Mouse (Mus musculus) forebrain, embryonic 12.5 days (tissue): ENCODE data around the gene Smim5. TPM values are rescaled to one million over a fixed set of nuclear protein-coding genes. Genes with fewer than 3 reads are reported as not detected.

Source experiments
- ATAC-seq: fragments of 200-750 bp; cut with Nextera tagmentation; 2 replicates; pipeline ENCODE4 v1.8.0; 2017; ENCODE audit warnings: moderate TSS enrichment; ENCODE audit not compliant: low FRiP score
- H3K27ac ChIP-seq: fragments of 300-500 bp; sonication (generic); 2 replicates; pipeline ENCODE4 v1.5.1; 2016; ENCODE audit warnings: mild to moderate bottlenecking
- H3K27me3 ChIP-seq: fragments of 300-500 bp; sonication (generic); 2 replicates; pipeline ENCODE4 v1.6.1; 2016; ENCODE audit warnings: mild to moderate bottlenecking
- H3K36me3 ChIP-seq: fragments of 300-500 bp; sonication (generic); replicated peaks from 2 replicates; pipeline ENCODE4 v1.6.1; 2016; ENCODE audit warnings: mild to moderate bottlenecking
- H3K4me1 ChIP-seq: fragments of 300-500 bp; sonication (generic); 2 replicates; pipeline ENCODE4 v1.6.1; 2016
- H3K4me2 ChIP-seq: fragments of 300-500 bp; sonication (generic); 2 replicates; pipeline ENCODE4 v1.6.1; 2016; ENCODE audit warnings: mild to moderate bottlenecking, moderate library complexity
- H3K4me3 ChIP-seq: fragments of 300-500 bp; sonication (generic); replicated peaks from 2 replicates; pipeline ENCODE4 v1.5.1; 2016; ENCODE audit warnings: mild to moderate bottlenecking
- H3K9ac ChIP-seq: fragments of 300-500 bp; sonication (generic); 2 replicates; pipeline ENCODE4 v1.6.1; 2016; ENCODE audit warnings: mild to moderate bottlenecking
- H3K9me3 ChIP-seq: fragments of 300-500 bp; sonication (generic); 2 replicates; pipeline ENCODE4 v1.6.1; 2016
- WGBS: fragments of 180-500 bp; shearing (Covaris S2); methylation state at CpG from one replicate; pipeline ENCODE4 v1.1.7; 2016; 5-methylcytosine and 5-hydroxymethylcytosine counted together
- polyA plus RNA-seq: library from polyadenylated mRNA; unstranded; fragments of >200 nt; fragmentation: Nextera tagmentation; extraction: Ambion mirVana; gene quantifications from 2 replicates; pipeline ENCODE4 v1.2.1, GENCODE M21; 2016

The Smim5 gene
- polyA plus RNA-seq, 1 experiment from 2014 or later = 1.3 TPM

GRCm38 (mm10) chr11:115878071-115878470 lies 21.7 kb upstream of the Smim5 start:
- no peak for ATAC-seq

GRCm38 (mm10) chr11:115881002-115881401 lies 18.8 kb upstream of the Smim5 start:
- WGBS = 24% methylated on average over 5 of the region's 5 CpGs
- Histone ChIP-seq H3K4me1 (no peaks in the 10 kb centered on the region), H3K27ac (no peak overlapping the region), H3K9me3 (no peaks in the 10 kb centered on the region), H3K36me3 (no peaks in the 10 kb centered on the region), H3K9ac (no peak overlapping the region), H3K4me2 (no peak overlapping the region), H3K4me3 (no peak overlapping the region), H3K27me3 (peaks cover 17% of the 10 kb centered on the region)
- ATAC-seq = no peak

More at GRCm38 (mm10) chr11:115878071-115878470, 21.7 kb upstream of the Smim5 start:
- Histone ChIP-seq H3K4me3 (no peak overlapping the region), H3K4me2 (no peak overlapping the region), H3K9ac (no peak overlapping the region), H3K27me3 (peaks cover 11% of the 10 kb centered on the region), H3K4me1 (no peaks in the 10 kb centered on the region), H3K36me3 (no peaks in the 10 kb centered on the region), H3K9me3 (no peaks in the 10 kb centered on the region), H3K27ac (no peak overlapping the region)
- WGBS = 81% methylated on average over 8 of the region's 8 CpGs

GRCm38 (mm10) chr11:115883251-115883650 lies 16.5 kb upstream of the Smim5 start:
- WGBS = 36% methylated on average over 17 of the region's 17 CpGs
- H3K4me3 ChIP-seq = no peak overlapping the region

GRCm38 (mm10) chr11:115884361-115884760 lies 15.4 kb upstream of the Smim5 start:
- 89% methylated on average over 3 of the region's 3 CpGs for WGBS
- H3K4me3 ChIP-seq = no peak overlapping the region
- H3K9me3 ChIP-seq = no peaks in the 10 kb centered on the region

More at GRCm38 (mm10) chr11:115883251-115883650, 16.5 kb upstream of the Smim5 start:
- no peak for ATAC-seq
- H3K36me3 ChIP-seq = no peaks in the 10 kb centered on the region
- H3K27me3 ChIP-seq = peaks cover 17% of the 10 kb centered on the region
- H3K27ac ChIP-seq = no peak overlapping the region
- no peaks in the 10 kb centered on the region for H3K9me3 ChIP-seq
- H3K4me2 ChIP-seq = no peak overlapping the region
- no peak overlapping the region for H3K9ac ChIP-seq
- no peaks in the 10 kb centered on the region for H3K4me1 ChIP-seq

GRCm38 (mm10) chr11:115885281-115885680 lies 14.5 kb upstream of the Smim5 start:
- Histone ChIP-seq H3K36me3 (no peaks in the 10 kb centered on the region), H3K4me2 (no peak overlapping the region), H3K27ac (no peak overlapping the region), H3K4me3 (no peak overlapping the region), H3K27me3 (peaks cover 17% of the 10 kb centered on the region), H3K9ac (no peak overlapping the region), H3K9me3 (no peaks in the 10 kb centered on the region), H3K4me1 (no peaks in the 10 kb centered on the region)
- WGBS = 79% methylated on average over 11 of the region's 11 CpGs
- no peak for ATAC-seq

More at GRCm38 (mm10) chr11:115884361-115884760, 15.4 kb upstream of the Smim5 start:
- Histone ChIP-seq H3K4me2 (no peak overlapping the region), H3K4me1 (no peaks in the 10 kb centered on the region), H3K9ac (no peak overlapping the region), H3K36me3 (no peaks in the 10 kb centered on the region), H3K27ac (no peak overlapping the region), H3K27me3 (peaks cover 17% of the 10 kb centered on the region)
- no peak for ATAC-seq

- 91% methylated on average over 11 of the region's 11 CpGs for WGBS
- no peaks in the 10 kb centered on the region for H3K36me3 ChIP-seq
- H3K4me3 ChIP-seq = no peak overlapping the region
- ATAC-seq = no peak
- no peaks in the 10 kb centered on the region for H3K9me3 ChIP-seq
- no peak overlapping the region for H3K9ac ChIP-seq
- H3K4me2 ChIP-seq = no peak overlapping the region
- no peak overlapping the region for H3K27ac ChIP-seq
- H3K27me3 ChIP-seq = peaks cover 17% of the 10 kb centered on the region
- H3K4me1 ChIP-seq = no peaks in the 10 kb centered on the region
Measured at GRCm38 (mm10) chr11:115886446-115886845, 13.3 kb upstream of the Smim5 start.

- Histone ChIP-seq H3K4me2 (no peak overlapping the region), H3K4me3 (no peak overlapping the region), H3K9me3 (no peaks in the 10 kb centered on the region), H3K27me3 (peaks cover 11% of the 10 kb centered on the region), H3K4me1 (no peaks in the 10 kb centered on the region), H3K27ac (no peak overlapping the region), H3K36me3 (peaks cover 12% of the 10 kb centered on the region), H3K9ac (no peak overlapping the region)
- no peak for ATAC-seq
- WGBS = 89% methylated on average over 5 of the region's 5 CpGs
Measured at GRCm38 (mm10) chr11:115888020-115888419, 11.7 kb upstream of the Smim5 start.

GRCm38 (mm10) chr11:115889159-115889558 lies 10.6 kb upstream of the Smim5 start:
- peaks cover 23% of the 10 kb centered on the region for H3K36me3 ChIP-seq
- WGBS = 81% methylated on average over 6 of the region's 6 CpGs
- H3K27me3 ChIP-seq = peaks cover 2% of the 10 kb centered on the region
- H3K4me2 ChIP-seq = no peak overlapping the region
- no peak overlapping the region for H3K27ac ChIP-seq
- no peak for ATAC-seq
- H3K9ac ChIP-seq = no peak overlapping the region
- no peaks in the 10 kb centered on the region for H3K9me3 ChIP-seq
- no peak overlapping the region for H3K4me3 ChIP-seq
- no peaks in the 10 kb centered on the region for H3K4me1 ChIP-seq

GRCm38 (mm10) chr11:115892213-115892612 lies 7.6 kb upstream of the Smim5 start:
- Histone ChIP-seq H3K27ac (no peak overlapping the region), H3K27me3 (no peaks in the 10 kb centered on the region), H3K36me3 (peaks cover 49% of the 10 kb centered on the region), H3K4me3 (no peak overlapping the region), H3K4me2 (no peak overlapping the region), H3K9me3 (no peaks in the 10 kb centered on the region), H3K9ac (no peak overlapping the region), H3K4me1 (no peaks in the 10 kb centered on the region)
- 64% methylated on average over 6 of the region's 6 CpGs for whole genome bisulfite sequencing
- no peak for ATAC-seq

- Histone ChIP-seq H3K9ac (no peak overlapping the region), H3K4me2 (no peak overlapping the region), H3K4me1 (no peaks in the 10 kb centered on the region), H3K27ac (no peak overlapping the region), H3K9me3 (no peaks in the 10 kb centered on the region), H3K4me3 (no peak overlapping the region), H3K27me3 (no peaks in the 10 kb centered on the region), H3K36me3 (peaks cover 49% of the 10 kb centered on the region)
- ATAC-seq = no peak
- 90% methylated on average over 9 of the region's 9 CpGs for WGBS
Measured at GRCm38 (mm10) chr11:115893071-115893470, 6.7 kb upstream of the Smim5 start.

GRCm38 (mm10) chr11:115894755-115895520 lies 4.8 kb upstream of the Smim5 start:
- Histone ChIP-seq H3K4me1 (peaks cover 5% of the 10 kb centered on the region), H3K4me2 (no peak overlapping the region), H3K27ac (no peak overlapping the region), H3K27me3 (no peaks in the 10 kb centered on the region), H3K9me3 (no peaks in the 10 kb centered on the region), H3K9ac (no peak overlapping the region), H3K4me3 (no peak overlapping the region), H3K36me3 (peaks cover 49% of the 10 kb centered on the region)
- ATAC-seq = no peak
- 77% methylated on average over 14 of the region's 14 CpGs for WGBS

GRCm38 (mm10) chr11:115898446-115898845 lies 1.3 kb upstream of the Smim5 start:
- Histone ChIP-seq H3K9me3 (no peaks in the 10 kb centered on the region), H3K9ac (no peak overlapping the region), H3K4me1 (peaks cover 13% of the 10 kb centered on the region), H3K4me3 (no peak overlapping the region), H3K4me2 (no peak overlapping the region), H3K27me3 (no peaks in the 10 kb centered on the region), H3K27ac (no peak overlapping the region), H3K36me3 (peaks cover 33% of the 10 kb centered on the region)
- no peak for ATAC-seq
- WGBS = 96% methylated on average over 7 of the region's 7 CpGs

GRCm38 (mm10) chr11:115898886-115899285 lies 880 bp upstream of the Smim5 start:
- H3K27me3 ChIP-seq = no peaks in the 10 kb centered on the region
- no peak for ATAC-seq
- peaks cover 29% of the 10 kb centered on the region for H3K36me3 ChIP-seq
- no peak overlapping the region for H3K9ac ChIP-seq
- no peak overlapping the region for H3K27ac ChIP-seq
- no peak overlapping the region for H3K4me3 ChIP-seq
- no peak overlapping the region for H3K4me2 ChIP-seq
- 29% methylated on average over 4 of the region's 4 CpGs for WGBS
- H3K9me3 ChIP-seq = no peaks in the 10 kb centered on the region
- H3K4me1 ChIP-seq = peaks cover 13% of the 10 kb centered on the region
